Comparison of ENCODE assay signal across 12 mouse cellular contexts in the genomic region with DNA sequence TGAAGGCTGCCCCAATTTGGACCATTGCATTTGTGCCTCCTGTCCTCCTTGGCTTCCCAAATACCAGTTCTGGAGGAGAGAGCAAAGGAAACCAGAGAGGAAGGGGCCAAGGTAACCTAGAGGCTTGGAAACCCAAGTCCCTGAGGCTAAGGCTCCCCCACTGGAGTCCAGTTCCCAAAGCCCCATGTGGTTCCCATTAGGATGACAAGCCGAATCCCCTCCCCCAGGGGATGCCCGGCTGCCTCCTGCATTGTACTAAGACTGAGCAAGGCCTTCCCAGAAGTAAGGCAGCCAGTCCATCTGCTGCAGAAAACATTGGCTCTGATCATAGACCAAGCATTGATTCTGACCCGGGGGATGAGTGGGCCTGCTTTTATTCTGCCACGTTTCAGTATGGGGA. TPM values are rescaled to one million over a fixed set of nuclear protein-coding genes. Genes with fewer than 3 reads are reported as not detected.
DNase-seq lines count a peak whose midpoint lies in the region; ATAC-seq and TF ChIP-seq lines count a peak whose summit lies in the region.
"Had no signal": no experiment of that assay in that cellular context is flagged by ENCODE, and none has a peak within 500 bp of the region (broad histone marks: within the 10 kb centered on the region; RNA-seq: fewer than 3 reads in every experiment).

No protein-coding gene starts in this region.

- no peaks in the 10 kb centered on the region for H3K4me1 ChIP-seq in heart, adult 2 months (ENCODE audit: control insufficient read depth, insufficient read depth, low read length)
- peaks cover 8% of the 10 kb centered on the region for H3K4me1 ChIP-seq in hindbrain, embryonic 16.5 days (ENCODE audit: control insufficient read depth, insufficient read depth, low read depth, low read length)
- H3K4me1 ChIP-seq in midbrain, embryonic 16.5 days (ENCODE audit: control insufficient read depth, insufficient read depth, low read length): peaks cover 5% of the 10 kb centered on the region

- no peak overlapping the region for H3K9ac ChIP-seq in heart, adult 2 months (ENCODE audit: low read depth, low read length)
- H3K9ac ChIP-seq in hindbrain, embryonic 16.5 days (ENCODE audit: low read depth, low read length): peak overlapping the region; percentile 60
- H3K9ac ChIP-seq in midbrain, embryonic 16.5 days (ENCODE audit: low read depth, low read length): no peak overlapping the region

- no peaks in the 10 kb centered on the region for H3K9me3 ChIP-seq in hindbrain, embryonic 16.5 days (ENCODE audit: control insufficient read depth, low read length)
- no peaks in the 10 kb centered on the region for H3K9me3 ChIP-seq in midbrain, embryonic 16.5 days (replicated peaks; ENCODE audit: control insufficient read depth, low read length, poor library complexity, severe bottlenecking)

- peak; percentile 76 for DNase-seq in heart, adult 11 months
- DNase-seq in heart, adult 2 months: no peak
- DNase-seq in adipocyte (ENCODE audit: low spot score): peak; percentile 65
- peak; percentile 59 to 72 for DNase-seq in lung, postnatal 4 days
- no peak for DNase-seq in urinary bladder, adult 18-20 months (ENCODE audit: low spot score in 2 of 2)
- DNase-seq in cerebellum, postnatal 36 days: no peak
- DNase-seq: spleen, adult 18-20 months had no signal

- no peaks in the 10 kb centered on the region for H3K79me2 ChIP-seq in heart, adult 2 months (replicated peaks; ENCODE audit: control insufficient read depth, insufficient read depth, low read length)

- 24% methylated on average over 4 of the region's 4 CpGs for WGBS in heart, adult 2 months
- WGBS in hindbrain, embryonic 16.5 days: 4% methylated on average over 4 of the region's 4 CpGs
- 7% methylated on average over 4 of the region's 4 CpGs for WGBS in midbrain, embryonic 16.5 days

- peak overlapping the region; percentile 69 for H3K4me2 ChIP-seq in hindbrain, embryonic 16.5 days (ENCODE audit: low read length)
- no peak overlapping the region for H3K4me2 ChIP-seq in midbrain, embryonic 16.5 days (ENCODE audit: low read length)

- no peaks in the 10 kb centered on the region for H3K36me3 ChIP-seq in heart, adult 2 months (ENCODE audit: control insufficient read depth, insufficient read depth, low read length)
- H3K36me3 ChIP-seq in hindbrain, embryonic 16.5 days (ENCODE audit: control insufficient read depth, insufficient read depth, low read length): no peaks in the 10 kb centered on the region
- no peaks in the 10 kb centered on the region for H3K36me3 ChIP-seq in midbrain, embryonic 16.5 days (ENCODE audit: control insufficient read depth, insufficient read depth, low read length)

- no peak for TF ChIP-seq CTCF in heart, adult 2 months (IDR thresholded peaks at IDR 0.05)

- H3K27me3 ChIP-seq in heart, adult 2 months (ENCODE audit: control insufficient read depth, insufficient read depth, low read length): peaks cover 19% of the 10 kb centered on the region
- H3K27me3 ChIP-seq in hindbrain, embryonic 16.5 days (replicated peaks; ENCODE audit: control insufficient read depth, insufficient read depth, low read length): peaks cover 20% of the 10 kb centered on the region
- H3K27me3 ChIP-seq in midbrain, embryonic 16.5 days (ENCODE audit: control insufficient read depth, insufficient read depth, low read depth, low read length): peaks cover 74% of the 10 kb centered on the region

- no peak overlapping the region; the same call in 1 of the 2 replicates for H3K27ac ChIP-seq in heart, adult 2 months
- peak overlapping the region; percentile 91 for H3K27ac ChIP-seq in hindbrain, embryonic 16.5 days (ENCODE audit: low read depth, low read length)
- H3K27ac ChIP-seq in midbrain, embryonic 16.5 days (ENCODE audit: low read length): no peak overlapping the region

- no peak for TF ChIP-seq POLR2A in heart, adult 2 months (IDR thresholded peaks at IDR 0.05; ENCODE audit: insufficient read depth, low read depth, low read length)

- intact Hi-C loops in heart, adult 2 months (cut with DNase I): no loop called here

- TF ChIP-seq EP300 in heart, adult 2 months (IDR thresholded peaks at IDR 0.05; ENCODE audit: insufficient read depth, low read depth, low read length): no peak

- ATAC-seq in hindbrain, embryonic 16.5 days: no peak
- no peak for ATAC-seq in midbrain, embryonic 16.5 days
- ATAC-seq: forebrain, embryonic 14.5 days had no signal

- H3K4me3 ChIP-seq in heart, adult 2 months: no peak overlapping the region
- 0 out of 2 replicates have a peak overlapping the region, but pooled peaks have one; percentile 0 for H3K4me3 ChIP-seq in hindbrain, embryonic 16.5 days (ENCODE audit: low read length)
- H3K4me3 ChIP-seq in midbrain, embryonic 16.5 days (ENCODE audit: low read depth, low read length): no peak overlapping the region

RNA-seq across cellular contexts. Expression of a gene that starts 6.0 kb away (rescaled TPM):
- not detected for total RNA-seq in heart, adult 2 months (2021)
- polyA plus RNA-seq in heart, adult 2 months (2012; rRNA removed): not detected in 2 replicates
- polyA plus RNA-seq in hindbrain, embryonic 16.5 days (2015; fragmentation: Nextera tagmentation; extraction: Ambion mirVana): 3.4 and 3.6 TPM in 2 replicates
- not detected in 2 replicates for polyA plus RNA-seq in midbrain, embryonic 16.5 days (2015; fragmentation: Nextera tagmentation; extraction: Ambion mirVana)
- total RNA-seq: heart, postnatal 25 days; left cerebral cortex, postnatal 36 days had no signal
- polyA plus RNA-seq: forebrain, embryonic 14.5 days had no signal

RNA-seq across cellular contexts. Expression of a gene that starts 6.7 kb away (rescaled TPM):
- total RNA-seq in heart, adult 2 months (2021): under 1 TPM; 0.11 to 0.21 TPM
- polyA plus RNA-seq in heart, adult 2 months (2012; rRNA removed): 0.84 TPM in 1 of 2 replicates, not detected in the other
- 20.3 and 22.5 TPM in 2 replicates for polyA plus RNA-seq in hindbrain, embryonic 16.5 days (2015; fragmentation: Nextera tagmentation; extraction: Ambion mirVana)
- polyA plus RNA-seq in midbrain, embryonic 16.5 days (2015; fragmentation: Nextera tagmentation; extraction: Ambion mirVana): 0.10 and 0.22 TPM in 2 replicates
- total RNA-seq: left cerebral cortex, postnatal 36 days had no signal
- polyA plus RNA-seq: forebrain, embryonic 14.5 days had no signal

RNA-seq across cellular contexts. Expression of a gene that starts 13.2 kb away (rescaled TPM):
- under 1 TPM in 1 of 2 experiments, not detected in 1; 0.20 TPM for total RNA-seq in heart, adult 2 months (2021)
- polyA plus RNA-seq in heart, adult 2 months (2012; rRNA removed): 0.32 and 0.43 TPM in 2 replicates
- polyA plus RNA-seq in hindbrain, embryonic 16.5 days (2015; fragmentation: Nextera tagmentation; extraction: Ambion mirVana): 1.8 and 2.0 TPM in 2 replicates
- 0.20 TPM in 1 of 2 replicates, not detected in the other for polyA plus RNA-seq in midbrain, embryonic 16.5 days (2015; fragmentation: Nextera tagmentation; extraction: Ambion mirVana)
- total RNA-seq: left cerebral cortex, postnatal 36 days had no signal
- polyA plus RNA-seq: forebrain, embryonic 14.5 days had no signal

RNA-seq across cellular contexts. Expression of a gene that starts 20.2 kb away (rescaled TPM):
- total RNA-seq in heart, adult 2 months (2021): under 1 TPM; 0.14 to 0.34 TPM
- polyA plus RNA-seq in heart, adult 2 months (2012; rRNA removed): 0.76 and 0.84 TPM in 2 replicates
- 5.6 and 8.8 TPM in 2 replicates for polyA plus RNA-seq in hindbrain, embryonic 16.5 days (2015; fragmentation: Nextera tagmentation; extraction: Ambion mirVana)
- polyA plus RNA-seq in midbrain, embryonic 16.5 days (2015; fragmentation: Nextera tagmentation; extraction: Ambion mirVana): not detected in 2 replicates
- total RNA-seq: left cerebral cortex, postnatal 36 days had no signal
- polyA plus RNA-seq: forebrain, embryonic 14.5 days had no signal

RNA-seq across cellular contexts. Expression of a gene that starts 33.1 kb away (rescaled TPM):
- under 1 TPM; 0.26 to 0.45 TPM for total RNA-seq in heart, adult 2 months (2021)
- 0.94 and 0.96 TPM in 2 replicates for polyA plus RNA-seq in heart, adult 2 months (2012; rRNA removed)
- 85.9 and 106 TPM in 2 replicates for polyA plus RNA-seq in hindbrain, embryonic 16.5 days (2015; fragmentation: Nextera tagmentation; extraction: Ambion mirVana)
- 0.21 TPM in 1 of 2 replicates, not detected in the other for polyA plus RNA-seq in midbrain, embryonic 16.5 days (2015; fragmentation: Nextera tagmentation; extraction: Ambion mirVana)
- total RNA-seq: left cerebral cortex, postnatal 36 days had no signal
- polyA plus RNA-seq: forebrain, embryonic 14.5 days had no signal

Comparison
In these comparisons a context has a peak if more than half of its experiments do, and no peak if none do; other contexts are left out.
1. DNase-seq: peak in heart, adult 11 months (single experiment), adipocyte (single experiment) and lung, postnatal 4 days (2 of 2); none in heart, adult 2 months (0 of 2), urinary bladder, adult 18-20 months (0 of 2) and cerebellum, postnatal 36 days (0 of 2).
2. RNA of a gene that starts 6.7 kb away (polyA plus RNA-seq): 20.3 to 22.5 TPM in hindbrain, embryonic 16.5 days; 0.84 TPM in heart, adult 2 months and 0.10 to 0.22 TPM in midbrain, embryonic 16.5 days; every median in the first group is over 10 times any median in the second.